Mouse (Mus musculus): Measurements from ENCODE around the gene Inava.

GRCm38 (mm10) chr1:136238495-136238894, 4.4 kb upstream of the Inava start:
- TF ChIP-seq POLR2A (IDR thresholded peaks at IDR 0.05; ENCODE audit: borderline replicate concordance, extremely low read depth, insufficient read depth, insufficient read length, poor library complexity, severe bottlenecking): no peak
- TF ChIP-seq CTCF (IDR thresholded peaks at IDR 0.05; ENCODE audit: borderline replicate concordance, extremely low read depth, insufficient read depth, insufficient read length): no peak
